Mouse (Mus musculus) kidney, adult 8-10 months (tissue): ENCODE results near the gene Tmem35b.

Experiments used
- DNase-seq, 2 experiments: peaks; one replicate each; pipeline ENCODE4 v3.0.0; 2022

The Tmem35b gene

GRCm38 (mm10) chr4:127168914-127169345 lies 45.4 kb downstream of the Tmem35b start, which contains the start of gene Dlgap3:
Gene Dlgap3, plus strand, starts transcription at chr4:127169204.
- no peak for DNase-seq

DNA sequence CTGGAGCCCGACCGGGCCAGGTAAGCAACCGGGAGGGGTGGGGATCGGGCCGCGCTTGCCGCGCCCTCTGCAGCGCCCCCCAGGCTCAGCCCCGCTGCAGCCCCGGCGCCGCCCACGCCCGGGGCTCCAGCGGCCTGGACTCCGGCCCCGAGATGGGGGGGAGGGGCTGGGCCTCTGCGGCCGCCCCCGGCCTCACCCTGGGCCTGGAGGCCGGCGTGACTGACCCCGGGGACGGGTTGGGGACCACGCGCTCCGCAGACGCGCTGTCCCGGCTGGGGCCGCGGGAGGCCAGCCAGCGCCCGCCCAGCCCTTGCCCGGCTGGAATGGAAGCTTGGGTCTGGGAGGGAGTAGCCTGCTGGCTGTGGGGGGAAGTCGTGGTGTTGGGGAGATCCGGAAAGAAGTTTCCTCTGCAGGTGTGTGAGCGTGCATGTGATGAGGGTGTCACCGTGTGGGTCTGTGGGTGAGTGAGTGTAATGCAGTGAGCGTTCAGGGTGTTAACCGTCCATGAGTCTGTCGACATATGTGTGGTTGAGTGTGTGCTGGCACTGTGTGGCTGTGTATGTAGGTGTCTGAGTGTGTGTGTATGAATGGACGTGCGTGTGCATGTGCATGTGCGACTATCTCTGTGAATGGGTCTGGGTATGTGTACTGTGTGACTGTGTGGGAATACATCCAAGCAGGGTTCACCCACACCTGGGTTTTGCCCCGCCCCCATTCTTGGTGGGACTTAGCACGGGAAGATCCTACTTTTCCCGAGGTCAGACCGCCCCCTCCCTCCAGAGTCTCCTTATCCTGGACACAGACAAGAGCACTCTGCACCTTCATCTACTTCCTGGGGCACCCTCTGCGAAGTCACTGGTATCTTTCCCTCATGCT lies 46.1 kb downstream of the Tmem35b start:
- DNase-seq = no peak

GRCm38 (mm10) chr4:127170866-127171265 lies 47.4 kb downstream of the Tmem35b start:
- DNase-seq = no peak

GRCm38 (mm10) chr4:127171341-127171905 lies 47.9 kb downstream of the Tmem35b start:
- no peak for DNase-seq

DNA sequence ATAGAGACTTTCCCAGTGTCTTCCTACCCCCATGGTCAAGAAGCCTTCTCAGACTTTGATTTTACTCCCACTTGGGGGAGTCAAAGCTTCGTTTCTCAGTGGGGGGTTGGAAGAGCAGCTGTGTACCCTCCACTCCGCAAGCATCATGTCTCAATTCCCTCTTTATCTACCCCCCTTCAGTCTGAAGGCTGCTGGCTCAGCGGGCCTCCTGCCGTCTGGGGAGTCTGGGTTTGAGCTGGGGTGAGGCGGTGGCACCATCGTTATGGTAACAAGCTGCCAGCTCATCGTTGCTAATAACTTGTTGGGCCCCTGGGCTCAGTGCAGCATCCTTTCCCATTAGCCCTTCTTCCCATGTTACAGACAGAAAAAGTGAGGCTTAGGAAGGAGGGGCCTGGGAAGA lies 48.6 kb downstream of the Tmem35b start:
- DNase-seq = no peak

DNA sequence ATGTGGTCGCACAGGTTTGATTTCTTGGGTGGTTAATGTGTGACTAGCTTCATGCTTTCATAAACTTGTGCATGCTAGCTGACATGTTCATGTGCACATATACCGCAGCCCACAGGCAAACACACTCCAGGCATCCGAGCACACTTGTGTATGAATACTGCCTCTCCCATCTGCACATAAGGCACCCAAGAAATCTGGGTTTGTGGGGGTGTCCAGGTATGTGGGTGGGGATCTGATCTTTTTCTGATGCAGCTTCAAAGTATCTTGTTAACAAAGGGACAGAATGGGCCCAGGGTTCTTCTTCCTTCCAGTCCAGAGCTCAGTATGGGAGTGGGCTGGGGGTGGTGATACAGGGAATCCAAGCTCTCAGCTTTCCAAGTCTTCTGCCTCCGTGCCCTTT lies 49.1 kb downstream of the Tmem35b start:
- no peak for DNase-seq

DNA sequence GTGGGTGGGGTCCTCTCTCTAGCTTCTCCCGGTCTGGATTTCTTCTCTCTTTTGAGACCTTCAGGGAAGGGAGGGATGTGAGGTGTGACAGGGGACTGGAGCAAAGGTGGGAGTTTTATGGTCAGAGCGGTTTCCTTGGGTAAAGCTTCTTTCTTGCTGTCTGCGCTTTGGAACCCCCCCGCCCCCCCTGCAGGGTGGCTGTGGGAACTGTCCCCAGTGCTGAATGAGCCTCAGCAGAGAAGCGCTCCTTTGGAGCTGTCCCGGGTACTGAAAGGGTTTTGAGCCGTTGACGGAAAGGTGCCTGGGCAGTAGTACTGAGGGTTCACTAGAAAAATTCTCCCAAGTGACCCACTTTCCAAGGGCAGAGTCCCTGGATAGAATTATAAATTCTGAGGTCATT lies 50.0 kb downstream of the Tmem35b start:
- peak; percentile 20 to 59 for DNase-seq

DNA sequence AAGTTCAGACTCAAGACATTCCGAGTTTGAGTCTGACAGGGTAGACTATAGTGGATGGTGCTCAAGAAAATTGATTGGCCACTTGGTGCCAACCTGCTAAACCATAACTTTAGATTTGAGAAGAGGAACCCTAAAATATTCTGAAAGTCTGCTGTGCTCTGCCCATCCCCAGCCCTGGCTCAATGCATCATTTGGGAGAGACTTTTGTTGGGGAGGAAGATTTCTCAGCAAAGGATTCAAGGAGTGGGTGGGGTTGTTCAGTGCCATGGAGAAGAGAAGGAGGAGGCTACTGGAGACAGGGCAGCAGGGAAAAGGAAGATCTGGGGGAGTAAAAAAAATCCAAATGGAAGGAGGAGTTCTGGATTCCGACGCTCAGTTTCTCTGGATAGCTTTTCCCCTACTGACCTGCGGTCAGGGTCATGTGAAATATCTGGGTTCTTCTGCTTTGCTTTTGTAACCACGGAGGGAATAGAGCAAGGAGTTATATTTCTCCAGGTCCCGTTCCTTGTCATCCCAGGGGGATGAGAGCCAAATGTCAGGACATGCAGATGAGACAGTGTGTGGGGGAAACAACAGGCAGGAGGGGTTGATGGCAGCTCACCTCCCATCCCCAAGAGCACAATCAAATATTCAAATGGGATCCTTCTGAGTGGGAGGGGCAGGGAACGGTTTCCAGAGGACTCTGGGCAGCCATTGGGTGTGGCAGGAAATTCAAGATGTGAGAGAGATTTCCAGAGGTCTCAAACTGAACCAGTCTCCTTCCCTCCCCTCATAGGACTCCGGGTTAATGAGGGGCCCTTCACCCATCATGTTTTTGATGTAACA lies 50.8 kb downstream of the Tmem35b start:
- DNase-seq = no peak

- DNase-seq = no peak
Observed at GRCm38 (mm10) chr4:127174900-127175278, 51.4 kb downstream of the Tmem35b start.

- no peak for DNase-seq
Observed at GRCm38 (mm10) chr4:127177961-127178360, 54.5 kb downstream of the Tmem35b start.

DNA sequence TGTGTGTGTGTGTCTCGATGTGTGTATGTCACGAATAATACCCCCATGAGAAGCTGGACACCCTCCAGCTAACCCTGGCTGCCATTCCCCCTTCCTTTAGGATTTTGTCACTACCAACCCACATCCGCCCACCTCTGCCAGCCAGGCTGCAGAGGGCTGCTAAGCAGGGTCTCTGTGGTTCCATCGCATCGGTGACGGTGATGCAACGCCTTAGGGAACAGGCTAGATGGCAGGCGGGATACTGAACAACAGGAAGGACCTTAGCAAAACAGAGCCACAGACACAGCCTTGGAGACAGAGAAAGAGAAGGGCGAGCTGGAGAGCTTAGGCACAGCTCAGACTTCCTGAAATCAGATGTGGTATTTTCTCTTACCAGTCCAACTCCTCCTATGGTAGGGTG lies 55.2 kb downstream of the Tmem35b start:
- DNase-seq = no peak
